Mouse (Mus musculus) heart, adult 2 months (tissue): ENCODE data around the gene Tmem51.

Source experiments
- CTCF ChIP-seq: fragments of 200-600 bp; IDR thresholded peaks from 2 replicates; pipeline ENCODE4 v1.8.1; 2022; ENCODE audit warnings: antibody characterized with exemption, mild to moderate bottlenecking, moderate library complexity
- POLR2A ChIP-seq: fragments of 200-500 bp; IDR thresholded peaks from 2 replicates; pipeline ENCODE4 v1.6.1; 2011; ENCODE audit warnings: mild to moderate bottlenecking, low read depth, low read length, control low read depth; ENCODE audit not compliant: insufficient read depth

GRCm38 (mm10) chr4:142071243-142071991 lies 12.7 kb downstream of the Tmem51 start:
- TF ChIP-seq POLR2A (no peak), CTCF (no peak)
